Mouse (Mus musculus) olfactory bulb, adult 2 months (tissue): ENCODE measurements at regions not wholly inside any gene's neighbourhood (a gene's known extent, or its start where the extent isn't known, plus 50 kb on each side); places are given as distances from the start of the nearest gene placed in this dataset.

ENCODE experiments used
- CTCF ChIP-seq: fragments of 200-500 bp; IDR thresholded peaks from 2 replicates; pipeline ENCODE4 v1.5.1; 2012; ENCODE audit warnings: low read depth, mild to moderate bottlenecking, low read length, moderate library complexity; ENCODE audit not compliant: insufficient read depth
- POLR2A ChIP-seq: fragments of 200-500 bp; IDR thresholded peaks from 2 replicates; pipeline ENCODE4 v1.6.1; 2012; ENCODE audit warnings: mild to moderate bottlenecking, low read depth, low read length, moderate library complexity; ENCODE audit not compliant: insufficient read depth

DNA sequence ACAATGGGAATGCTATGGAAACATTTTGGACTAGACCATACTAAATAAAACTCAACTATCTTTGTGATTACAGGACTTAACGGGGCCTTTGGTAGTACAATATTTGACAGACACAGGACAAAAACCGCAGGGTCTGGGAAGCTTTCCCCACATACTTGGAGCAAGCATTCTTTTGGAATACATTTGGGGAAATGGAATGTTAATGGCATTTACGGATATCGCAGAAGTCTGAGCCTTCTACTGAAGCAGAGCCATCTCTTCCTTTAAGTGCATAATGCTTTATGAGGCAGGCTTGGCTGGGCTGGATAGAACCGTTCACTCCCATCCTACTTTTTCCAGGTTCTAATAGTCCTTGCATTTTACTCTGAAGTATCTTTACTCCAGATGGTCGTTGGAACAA lies 262.7 kb upstream of the Adgrl2 start:
- TF ChIP-seq CTCF, result no peak
- TF ChIP-seq POLR2A, result no peak
